In genomic region chr1:82145256-82145655, GRCm38 (mm10) we compare ENCODE assay signal across 28 mouse cellular contexts.
"Had no signal": no experiment of that assay in that cellular context is flagged by ENCODE, and none has a peak within 500 bp of the region (broad histone marks: within the 10 kb centered on the region; RNA-seq: fewer than 3 reads in every experiment).

No protein-coding gene starts in this region.

- H3K27me3 ChIP-seq: hindbrain, embryonic 13.5 days; limb, embryonic 12.5 days; liver, embryonic 13.5 days; liver, embryonic 15.5 days had no signal

- H3K27ac ChIP-seq: gastrocnemius, adult 2 months; heart, adult 2 months; heart, embryonic 13.5 days; heart, embryonic 15.5 days; hindbrain, embryonic 13.5 days; hindbrain, embryonic 15.5 days; hindbrain, postnatal 0 days; kidney, embryonic 15.5 days; kidney, postnatal 0 days; layer of hippocampus, adult 2 months; left cerebral cortex, adult 2 months; limb, embryonic 10.5 days; limb, embryonic 12.5 days; liver, embryonic 13.5 days; liver, embryonic 15.5 days had no signal

- H3K36me3 ChIP-seq: heart, embryonic 13.5 days; heart, embryonic 15.5 days; hindbrain, embryonic 13.5 days; hindbrain, embryonic 15.5 days; kidney, embryonic 15.5 days; limb, embryonic 10.5 days; limb, embryonic 12.5 days; liver, embryonic 13.5 days; liver, embryonic 15.5 days had no signal

- ATAC-seq: hindbrain, postnatal 0 days; intestine, embryonic 16.5 days had no signal

- H3K4me3 ChIP-seq: gastrocnemius, adult 2 months; heart, adult 2 months; heart, embryonic 13.5 days; heart, embryonic 15.5 days; hindbrain, embryonic 13.5 days; hindbrain, embryonic 15.5 days; kidney, embryonic 15.5 days; layer of hippocampus, adult 2 months; left cerebral cortex, adult 2 months; limb, embryonic 10.5 days; limb, embryonic 12.5 days; liver, embryonic 13.5 days; liver, embryonic 15.5 days had no signal

- H3K9ac ChIP-seq: heart, embryonic 13.5 days; heart, embryonic 15.5 days; hindbrain, embryonic 13.5 days; hindbrain, embryonic 15.5 days; kidney, embryonic 15.5 days; limb, embryonic 12.5 days; liver, embryonic 13.5 days; liver, embryonic 15.5 days had no signal

- H3K4me1 ChIP-seq: heart, embryonic 15.5 days; hindbrain, embryonic 15.5 days; liver, embryonic 13.5 days; liver, embryonic 15.5 days had no signal

- H3K9me3 ChIP-seq: heart, embryonic 13.5 days; heart, embryonic 15.5 days; hindbrain, embryonic 13.5 days; hindbrain, embryonic 15.5 days; kidney, embryonic 15.5 days; limb, embryonic 10.5 days; limb, embryonic 12.5 days; liver, embryonic 13.5 days; liver, embryonic 15.5 days had no signal

- H3K4me2 ChIP-seq: heart, embryonic 11.5 days; heart, embryonic 13.5 days; heart, embryonic 15.5 days; hindbrain, embryonic 13.5 days; hindbrain, embryonic 15.5 days; kidney, embryonic 15.5 days; limb, embryonic 12.5 days; liver, embryonic 13.5 days; liver, embryonic 15.5 days had no signal

- DNase-seq: gastrocnemius, adult 2 months; gastrocnemius, postnatal 10 days; gastrocnemius, postnatal 25 days; heart, adult 11 months; heart, adult 2 months; heart, postnatal 14 days; heart, postnatal 36 days; kidney, adult 11 months; kidney, adult 2 months; kidney, adult 9 months; kidney, postnatal 14 days; kidney, postnatal 4 days; liver; liver, embryonic 13.5 days had no signal
